Mouse (Mus musculus) bone marrow, adult 2 months (tissue): ENCODE results near the gene Myo9b.

Experiments used
- CTCF ChIP-seq: fragments of 200-500 bp; IDR thresholded peaks from 2 replicates; pipeline ENCODE4 v1.5.1; 2011; ENCODE audit warnings: low read length, control low read depth; ENCODE audit not compliant: control insufficient read depth, insufficient read depth
- POLR2A ChIP-seq: fragments of 200-500 bp; IDR thresholded peaks from 2 replicates; pipeline ENCODE4 v1.6.1; 2011; ENCODE audit warnings: low read depth, mild to moderate bottlenecking, control low read depth, low read length, borderline replicate concordance; ENCODE audit not compliant: control insufficient read depth

DNA sequence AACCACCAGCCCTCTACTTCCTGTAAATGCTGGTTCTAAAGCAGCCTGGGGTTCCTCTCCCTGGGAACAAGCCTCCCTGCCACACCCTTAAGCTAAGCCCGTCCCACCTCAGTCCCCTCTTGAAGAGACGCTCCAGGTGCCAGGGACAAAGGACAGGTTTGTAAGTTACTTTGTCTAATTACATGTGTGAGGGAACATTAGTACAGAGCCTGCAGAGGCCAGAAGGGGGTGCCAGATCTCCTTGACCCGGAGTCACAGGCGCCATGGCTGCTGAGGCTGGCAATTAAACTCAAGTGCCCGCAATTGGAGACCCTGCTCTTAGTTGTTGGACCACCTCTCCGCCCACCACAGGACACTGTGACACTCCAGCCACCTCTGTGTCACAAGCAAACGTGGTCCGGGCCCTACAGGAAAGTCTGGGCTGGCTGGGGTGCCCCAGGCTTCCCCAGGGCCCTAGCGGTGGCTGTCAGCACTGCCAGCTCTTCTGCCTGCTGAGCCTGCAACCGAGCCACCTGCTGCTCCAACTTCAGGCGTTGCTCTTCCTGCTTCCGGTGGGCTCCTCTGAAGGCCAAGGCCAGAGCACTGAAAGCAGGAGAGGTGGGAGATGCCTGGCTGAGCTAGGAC lies 112.8 kb downstream of the Myo9b start:
- TF ChIP-seq CTCF (peak; percentile 14; the same call in 1 of the 2 replicates), POLR2A (no peak)
